Mouse (Mus musculus): ENCODE data around the gene 5430419D17Rik.

The 5430419D17Rik gene

GRCm38 (mm10) chr7:131174121-131174520 is at the start of gene 5430419D17Rik:
Gene 5430419D17Rik (plus strand): TSS chr7:131174402.
- no peak for DNase-seq

DNA sequence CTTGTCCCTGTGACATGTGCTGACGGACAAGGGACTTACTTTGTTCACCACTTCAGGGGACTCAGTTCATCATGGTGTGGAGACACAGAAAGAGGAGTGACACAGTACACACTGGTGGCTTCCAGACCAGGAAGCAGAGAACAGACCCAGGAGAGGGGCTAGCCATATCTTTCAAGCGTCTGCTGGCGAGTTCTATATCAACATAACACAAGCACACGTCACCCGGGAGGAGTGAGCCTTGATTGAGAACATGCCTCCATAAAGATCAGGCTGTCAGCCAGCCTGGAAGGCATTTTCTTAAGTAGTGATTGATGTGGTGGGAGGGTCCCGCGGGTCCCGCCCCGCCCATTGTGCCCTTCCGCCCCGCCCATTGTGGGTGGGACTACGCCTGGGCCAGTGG is 44.2 kb upstream of the 5430419D17Rik start:
- peak; percentile 44 for DNase-seq

DNA sequence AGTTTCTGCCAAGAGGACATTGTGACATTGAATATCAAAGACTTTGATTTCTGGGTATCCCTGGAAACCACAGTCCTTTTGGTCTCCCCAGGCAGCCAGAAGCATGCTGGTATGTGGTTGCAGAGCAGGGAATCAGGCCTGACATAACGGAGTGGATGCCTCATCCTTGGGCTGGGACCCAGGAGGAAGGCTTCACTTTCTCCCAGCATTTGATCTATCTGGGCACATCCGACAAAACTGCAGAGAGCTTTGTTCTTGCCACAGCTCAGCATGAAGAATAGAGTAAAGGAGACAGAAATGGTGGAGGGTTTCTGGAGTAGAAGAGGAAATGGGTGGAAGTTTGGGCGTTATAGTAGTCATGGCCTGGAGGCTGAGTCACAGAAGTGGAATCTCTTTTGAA is 41.0 kb upstream of the 5430419D17Rik start:
- no peak for DNase-seq

DNA sequence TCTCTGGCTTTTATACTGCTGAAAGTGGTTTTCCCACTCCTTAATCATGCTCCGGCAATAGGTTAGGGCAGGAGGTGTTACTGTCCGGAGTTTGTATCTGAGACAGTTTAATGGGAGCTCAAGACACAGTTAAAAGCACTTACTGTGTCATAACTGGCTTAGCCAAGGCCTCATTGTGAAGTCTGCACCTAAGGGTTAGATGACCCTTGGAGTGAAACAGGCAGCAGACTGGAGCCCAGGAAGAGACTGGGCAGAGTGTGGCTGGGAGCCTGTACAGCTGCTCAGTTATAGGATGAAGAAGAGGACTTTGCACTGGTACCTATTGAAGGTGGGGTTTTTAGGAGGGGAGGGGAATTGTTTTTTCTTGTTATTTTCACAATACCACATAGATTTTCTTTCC is 28.0 kb upstream of the 5430419D17Rik start, which contains the start of gene 4933402N03Rik:
Gene 4933402N03Rik (minus strand): TSS at position 101 of the 400 bp plus-strand sequence.
- no peak for DNase-seq

- no peak for DNase-seq
Measured at GRCm38 (mm10) chr7:131150179-131150578, 24.0 kb upstream of the 5430419D17Rik start.

- DNase-seq: no peak
Measured at GRCm38 (mm10) chr7:131153044-131153443, 21.2 kb upstream of the 5430419D17Rik start.

DNA sequence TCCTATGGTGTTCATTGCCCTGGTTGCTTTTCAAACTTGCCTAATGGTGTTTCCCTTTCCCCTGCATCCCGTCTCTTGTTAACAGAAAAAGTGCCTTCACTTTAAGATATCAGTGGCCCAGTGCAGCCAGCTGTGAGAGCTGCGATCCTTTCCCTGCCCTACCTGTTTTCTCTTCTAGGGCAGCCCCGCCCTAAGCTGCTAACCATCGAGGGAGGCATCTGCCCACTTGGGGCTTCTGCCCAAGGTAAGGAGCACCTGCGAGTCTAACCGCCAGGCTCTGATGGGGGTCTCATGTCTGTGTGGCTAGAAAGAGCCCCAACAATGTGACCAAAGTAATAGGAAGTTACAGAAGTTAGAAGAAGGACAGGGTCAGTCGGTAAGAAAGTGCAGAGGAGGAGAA is 12.0 kb upstream of the 5430419D17Rik start:
- no peak for DNase-seq

DNA sequence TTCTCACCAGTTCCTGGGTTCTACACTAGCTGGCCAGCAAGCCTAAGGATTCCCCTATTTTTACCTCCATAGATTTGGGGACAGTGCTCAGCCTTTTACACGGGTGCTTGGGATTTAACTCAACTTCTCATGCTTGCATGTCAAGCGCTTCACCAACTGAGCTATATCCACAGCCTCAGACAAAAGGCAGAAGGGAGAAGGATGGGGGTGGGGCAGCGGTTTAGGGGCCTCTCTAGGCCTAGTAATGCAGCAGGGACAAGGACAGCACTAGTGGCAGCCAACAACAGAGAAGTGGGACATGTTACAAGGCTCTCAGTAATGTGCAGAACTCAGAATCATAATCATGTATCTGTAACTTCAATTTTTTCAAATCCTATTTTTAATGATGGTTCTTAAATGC is 6.4 kb upstream of the 5430419D17Rik start:
- DNase-seq: no peak

DNA sequence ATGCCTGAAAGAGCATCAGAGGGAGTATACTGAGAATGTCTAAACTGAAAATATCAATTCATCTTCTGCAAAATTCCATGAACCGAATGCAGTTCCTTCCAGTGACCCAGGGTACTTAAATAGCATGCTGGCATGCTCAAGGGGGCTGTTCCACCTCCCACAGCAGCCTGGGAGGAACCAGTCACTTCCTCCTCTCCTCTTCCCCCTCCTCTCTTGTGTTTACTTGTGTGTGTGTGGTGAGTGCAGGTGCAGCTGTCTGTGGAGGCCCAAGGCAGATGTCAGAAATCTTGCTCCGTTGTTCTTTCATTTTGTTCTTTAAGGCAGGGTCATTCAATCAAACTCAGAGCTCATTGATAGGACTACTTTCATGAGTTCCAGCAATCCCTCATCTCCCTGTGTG is 5.1 kb upstream of the 5430419D17Rik start:
- DNase-seq: no peak

GRCm38 (mm10) chr7:131182685-131183084 is 8.5 kb downstream of the 5430419D17Rik start:
- peak; percentile 54 for DNase-seq

GRCm38 (mm10) chr7:131184339-131184738 is 10.1 kb downstream of the 5430419D17Rik start:
- DNase-seq: peak; percentile 3

DNA sequence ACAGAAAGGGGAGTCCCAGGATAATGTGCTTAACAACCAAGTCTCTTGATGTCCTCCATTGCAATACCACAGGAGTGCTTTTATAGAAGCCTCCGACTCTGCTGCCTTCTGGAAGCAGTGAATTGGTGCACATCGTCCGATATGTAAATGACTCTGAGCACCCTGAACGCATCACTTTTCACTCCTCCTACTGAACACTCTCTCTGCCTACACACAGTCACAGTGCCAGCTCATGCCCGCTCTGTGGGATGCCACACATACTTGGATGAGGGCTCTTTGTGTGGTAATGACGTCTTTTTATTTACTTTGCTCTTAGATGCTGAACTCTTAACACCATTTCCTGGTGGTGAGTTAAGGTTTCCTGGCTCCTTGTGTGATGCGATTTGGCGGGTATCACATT is 12.8 kb downstream of the 5430419D17Rik start:
- DNase-seq: no peak

DNA sequence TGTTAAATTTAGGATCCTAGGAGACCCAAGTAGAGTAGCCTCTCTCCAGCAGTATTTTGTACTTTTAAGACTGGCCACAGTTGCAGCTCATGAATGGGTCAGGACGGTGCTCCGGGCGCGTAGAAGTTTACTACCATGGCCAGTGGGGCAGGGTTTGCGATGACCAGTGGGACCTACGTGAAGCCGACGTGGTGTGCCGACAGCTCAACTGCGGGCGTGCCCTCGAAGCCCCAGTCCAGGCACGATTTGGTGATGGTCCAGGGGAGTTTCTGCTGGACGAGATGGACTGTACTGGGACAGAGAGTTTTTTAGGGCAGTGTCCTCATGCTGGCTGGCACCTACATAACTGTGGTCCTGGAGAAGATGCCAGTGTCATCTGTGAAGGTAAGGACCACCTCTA is 13.8 kb downstream of the 5430419D17Rik start:
- DNase-seq: no peak

DNA sequence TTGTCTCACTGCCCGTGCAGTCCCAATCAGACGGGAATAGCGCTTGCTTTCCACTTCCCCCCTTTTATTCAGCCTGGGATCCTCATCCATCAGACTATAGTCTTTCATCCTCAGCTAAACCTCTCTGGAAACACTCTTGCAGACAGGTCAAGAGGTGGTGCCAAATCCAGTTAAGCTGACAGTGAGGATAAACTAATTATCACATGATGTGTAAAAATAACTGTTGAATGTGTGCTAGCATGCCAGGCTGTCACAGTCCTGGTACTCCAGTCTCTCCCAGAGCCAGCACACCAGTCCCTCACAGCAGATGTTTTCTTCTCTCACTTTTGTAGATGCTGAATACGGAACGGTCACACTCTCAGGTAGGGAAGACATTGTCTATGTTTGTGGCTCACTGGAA is 48.9 kb downstream of the 5430419D17Rik start:
- no peak for DNase-seq

- DNase-seq: no peak
Measured at GRCm38 (mm10) chr7:131236091-131236490, 61.9 kb downstream of the 5430419D17Rik start.

- DNase-seq: peak; percentile 72
Measured at GRCm38 (mm10) chr7:131244993-131245392, 70.8 kb downstream of the 5430419D17Rik start.

- no peak for DNase-seq
Measured at GRCm38 (mm10) chr7:131256841-131257240, 82.6 kb downstream of the 5430419D17Rik start.

DNA sequence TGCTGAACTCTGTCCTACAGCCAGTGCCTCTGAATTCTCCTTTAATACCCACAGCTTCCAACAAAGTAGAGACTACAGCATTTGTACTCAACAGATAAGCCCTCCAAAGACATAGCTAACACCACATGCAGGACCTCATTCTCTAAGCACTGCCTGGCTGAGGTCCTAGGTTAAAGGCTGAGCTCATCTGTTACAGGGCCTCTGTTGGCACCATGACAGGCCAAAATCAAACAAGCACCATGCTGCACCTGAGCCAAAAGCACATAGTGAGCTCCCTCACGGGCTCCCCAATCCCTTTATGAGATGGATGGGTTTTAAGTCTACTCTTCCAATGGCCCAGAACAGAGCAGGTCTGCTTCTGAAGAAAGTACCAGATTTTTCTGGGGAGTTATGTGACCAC is 83.1 kb downstream of the 5430419D17Rik start:
- DNase-seq: no peak

DNA sequence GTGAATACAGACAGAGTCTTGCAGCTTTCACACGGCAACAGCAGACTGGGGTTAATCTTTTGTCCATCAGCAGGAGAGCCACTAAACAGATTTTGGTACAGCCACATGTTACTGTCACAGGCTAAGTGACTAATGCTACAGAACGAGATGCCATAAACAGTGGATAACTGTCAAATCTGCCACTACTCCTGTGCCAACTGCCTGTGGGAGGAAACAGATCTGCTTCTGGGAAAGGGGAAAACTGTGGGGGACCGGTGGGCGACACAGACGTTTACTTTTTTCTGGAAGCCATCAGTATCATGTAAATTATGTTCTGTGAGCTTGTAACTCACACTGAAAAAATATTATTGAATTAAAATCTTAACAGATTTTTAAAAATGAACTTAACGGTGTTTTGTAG is 86.7 kb downstream of the 5430419D17Rik start:
- DNase-seq: no peak

- DNase-seq: no peak
Measured at GRCm38 (mm10) chr7:131264251-131264650, 90.0 kb downstream of the 5430419D17Rik start.

- no peak for DNase-seq
Measured at GRCm38 (mm10) chr7:131265851-131266250, 91.6 kb downstream of the 5430419D17Rik start.

- DNase-seq: peak; percentile 3
Measured at GRCm38 (mm10) chr7:131297151-131297550, 122.9 kb downstream of the 5430419D17Rik start.

DNA sequence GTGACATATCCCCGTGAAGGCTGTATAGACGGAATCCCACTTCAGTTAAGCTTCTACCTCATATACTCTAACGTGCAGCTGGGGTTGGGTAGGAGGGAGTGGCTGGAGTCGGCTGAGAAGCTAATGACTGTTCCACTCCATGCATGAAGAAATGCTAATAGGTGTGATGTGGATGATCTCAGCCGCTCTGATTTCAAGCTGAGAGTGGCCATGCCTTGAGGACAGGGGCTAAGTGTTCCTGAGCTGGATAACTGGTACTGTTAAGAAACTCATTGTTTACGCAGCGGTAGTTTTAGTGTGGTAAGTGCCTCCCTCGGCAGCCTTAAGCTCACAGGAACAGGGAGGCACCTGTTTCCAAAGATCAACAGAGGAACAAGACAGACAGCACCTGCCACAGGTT is 129.1 kb downstream of the 5430419D17Rik start:
- no peak for DNase-seq

DNA sequence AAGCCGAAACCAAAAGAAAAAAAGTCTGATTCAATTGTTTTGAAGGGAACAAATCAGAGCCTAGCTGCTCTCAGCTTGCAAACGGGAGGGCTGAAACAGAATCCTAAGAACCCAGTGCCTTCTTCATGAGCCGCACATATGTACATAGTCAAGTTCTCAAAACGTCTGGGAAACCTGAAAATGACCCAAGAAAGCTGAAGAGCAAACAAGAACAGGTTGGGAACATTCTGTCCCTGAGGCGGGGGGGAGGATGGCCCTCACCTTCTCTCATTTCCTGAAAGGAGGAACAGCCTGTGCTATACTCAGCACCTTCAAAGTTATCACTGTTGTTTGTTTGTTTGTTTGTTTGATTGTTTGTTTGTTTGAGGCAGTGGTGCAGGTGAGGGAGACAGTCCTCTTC is 132.5 kb downstream of the 5430419D17Rik start:
- DNase-seq: no peak

- no peak for DNase-seq
Measured at GRCm38 (mm10) chr7:131314493-131314892, 140.3 kb downstream of the 5430419D17Rik start.

DNA sequence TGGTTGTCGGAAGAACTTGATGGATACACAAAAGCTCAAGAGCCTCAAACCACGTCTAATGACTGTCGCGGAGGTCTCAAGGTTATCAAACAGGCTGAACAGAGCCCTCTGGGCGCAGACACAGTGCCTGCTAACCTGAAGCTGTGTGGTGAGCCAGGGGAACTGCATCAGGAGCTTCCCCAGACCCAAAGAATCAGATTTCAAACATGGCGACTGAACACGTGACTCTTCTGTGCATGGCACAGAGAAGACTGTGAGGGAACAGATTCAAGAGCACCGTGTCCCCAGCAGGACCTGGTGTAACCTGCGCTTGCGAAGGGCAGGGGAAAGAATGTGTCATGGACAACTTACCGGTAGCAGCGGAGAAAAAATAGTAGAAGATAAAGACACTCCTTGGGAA is 143.4 kb downstream of the 5430419D17Rik start:
- DNase-seq: peak; percentile 24
